23 mouse cellular contexts compared by ENCODE assay signal in genomic region chr12:8101837-8102236, GRCm38 (mm10).
DNase-seq lines count a peak whose midpoint lies in the region; ATAC-seq and TF ChIP-seq lines count a peak whose summit lies in the region.
"Had no signal": no experiment of that assay in that cellular context is flagged by ENCODE, and none has a peak within 500 bp of the region (broad histone marks: within the 10 kb centered on the region; RNA-seq: fewer than 3 reads in every experiment).

No protein-coding gene starts in this region.

- no peak for TF ChIP-seq CTCF in C2C12 (IDR thresholded peaks at IDR 0.05; ENCODE audit: control insufficient read depth, insufficient read depth, insufficient read length)
- TF ChIP-seq CTCF in brain, embryonic 14.5 days (IDR thresholded peaks at IDR 0.05; ENCODE audit: borderline replicate concordance, extremely low read depth, insufficient read depth, insufficient read length), result no peak
- TF ChIP-seq CTCF in hindbrain, postnatal 0 days (IDR thresholded peaks at IDR 0.05; ENCODE audit: low read depth), result no peak

- H3K9ac ChIP-seq in hindbrain, embryonic 11.5 days (ENCODE audit: low read depth, low read length), result no peak overlapping the region
- H3K9ac ChIP-seq in hindbrain, postnatal 0 days (replicated peaks; ENCODE audit: low read length), result no peak overlapping the region
- H3K9ac ChIP-seq: forebrain, embryonic 12.5 days; heart, embryonic 12.5 days; neural tube, embryonic 12.5 days had no signal

- H3K4me1 ChIP-seq in hindbrain, embryonic 11.5 days (replicated peaks; ENCODE audit: control insufficient read depth, insufficient read depth, low read length), result no peaks in the 10 kb centered on the region
- peaks cover 4% of the 10 kb centered on the region; the same call in 1 of the 2 replicates for H3K4me1 ChIP-seq in hindbrain, embryonic 10.5 days (replicated peaks)
- no peaks in the 10 kb centered on the region for H3K4me1 ChIP-seq in hindbrain, postnatal 0 days (ENCODE audit: insufficient read depth, low read length)
- H3K4me1 ChIP-seq in limb, embryonic 10.5 days, result peaks cover 3% of the 10 kb centered on the region; the same call in 1 of the 2 replicates
- H3K4me1 ChIP-seq: forebrain, embryonic 12.5 days; neural tube, embryonic 12.5 days had no signal

- 70% methylated on average over 8 of the region's 8 CpGs for WGBS in hindbrain, embryonic 11.5 days
- WGBS in hindbrain, embryonic 10.5 days, result 80% methylated on average over 8 of the region's 8 CpGs
- WGBS in hindbrain, postnatal 0 days, result 51% methylated on average over 8 of the region's 8 CpGs
- 90% methylated on average over 8 of the region's 8 CpGs for WGBS in limb, embryonic 10.5 days

- H3K79me2 ChIP-seq in C2C12 (ENCODE audit: control insufficient read depth, insufficient read depth), result no peaks in the 10 kb centered on the region

- H3K9me3 ChIP-seq in hindbrain, embryonic 11.5 days (ENCODE audit: control insufficient read depth, low read length), result no peaks in the 10 kb centered on the region
- no peaks in the 10 kb centered on the region for H3K9me3 ChIP-seq in hindbrain, embryonic 10.5 days
- no peaks in the 10 kb centered on the region for H3K9me3 ChIP-seq in hindbrain, postnatal 0 days (ENCODE audit: low read length)
- H3K9me3 ChIP-seq in limb, embryonic 10.5 days (replicated peaks), result no peaks in the 10 kb centered on the region
- H3K9me3 ChIP-seq: forebrain, embryonic 12.5 days; heart, embryonic 12.5 days; neural tube, embryonic 12.5 days had no signal

- peak; percentile 5 for DNase-seq in hindbrain, embryonic 11.5 days (ENCODE audit: low spot score)
- DNase-seq in hindbrain, embryonic 10.5 days (ENCODE audit: low spot score), result no peak
- peak; percentile 33 for DNase-seq in brain, embryonic 14.5 days (ENCODE audit: low read depth)
- DNase-seq in hindbrain, postnatal 0 days (ENCODE audit: low spot score), result peak; percentile 15
- DNase-seq in kidney, adult 18-20 months, result no peak
- DNase-seq in limb, embryonic 10.5 days (ENCODE audit: low spot score), result no peak
- DNase-seq: adrenal gland, postnatal 10 days; cerebellum, adult 9-10 months; gastrocnemius, postnatal 14 days; heart, adult 18-20 months; heart, postnatal 14 days; kidney, adult 2 months; left cerebral cortex, postnatal 4 days; liver; right cerebral cortex, postnatal 14 days; thymus, adult 2 months had no signal

- no peak overlapping the region for H3K4me3 ChIP-seq in hindbrain, embryonic 11.5 days (ENCODE audit: low read depth, low read length)
- no peak overlapping the region for H3K4me3 ChIP-seq in hindbrain, embryonic 10.5 days
- no peak overlapping the region for H3K4me3 ChIP-seq in C2C12 (ENCODE audit: insufficient read depth, poor library complexity, severe bottlenecking)
- H3K4me3 ChIP-seq in hindbrain, postnatal 0 days (ENCODE audit: low read length), result no peak overlapping the region
- H3K4me3 ChIP-seq in limb, embryonic 10.5 days, result no peak overlapping the region
- H3K4me3 ChIP-seq: forebrain, embryonic 12.5 days; heart, embryonic 12.5 days; neural tube, embryonic 12.5 days had no signal

- H3K4me2 ChIP-seq in hindbrain, embryonic 11.5 days (replicated peaks; ENCODE audit: low read depth, low read length), result no peak overlapping the region
- H3K4me2 ChIP-seq in hindbrain, postnatal 0 days (ENCODE audit: low read depth, low read length), result no peak overlapping the region
- H3K4me2 ChIP-seq: forebrain, embryonic 12.5 days; heart, embryonic 12.5 days; neural tube, embryonic 12.5 days had no signal

- no peaks in the 10 kb centered on the region for H3K27me3 ChIP-seq in hindbrain, embryonic 11.5 days (ENCODE audit: control insufficient read depth, insufficient read depth, low read length)
- no peaks in the 10 kb centered on the region for H3K27me3 ChIP-seq in hindbrain, embryonic 10.5 days (ENCODE audit: insufficient read depth, poor library complexity, severe bottlenecking)
- no peaks in the 10 kb centered on the region for H3K27me3 ChIP-seq in C2C12 (ENCODE audit: control insufficient read depth, insufficient read depth, insufficient read length)
- no peaks in the 10 kb centered on the region for H3K27me3 ChIP-seq in hindbrain, postnatal 0 days (ENCODE audit: insufficient read depth, low read length)
- H3K27me3 ChIP-seq in limb, embryonic 10.5 days (ENCODE audit: low read depth, poor library complexity, severe bottlenecking), result no peaks in the 10 kb centered on the region
- H3K27me3 ChIP-seq: forebrain, embryonic 12.5 days; heart, embryonic 12.5 days; neural tube, embryonic 12.5 days had no signal

- no peak overlapping the region for H3K27ac ChIP-seq in hindbrain, embryonic 11.5 days (ENCODE audit: low read depth, low read length)
- H3K27ac ChIP-seq in hindbrain, embryonic 10.5 days, result no peak overlapping the region
- H3K27ac ChIP-seq in hindbrain, postnatal 0 days, result no peak overlapping the region
- no peak overlapping the region for H3K27ac ChIP-seq in limb, embryonic 10.5 days
- H3K27ac ChIP-seq: forebrain, embryonic 12.5 days; kidney, postnatal 0 days; macrophage; neural tube, embryonic 12.5 days; stomach, postnatal 0 days had no signal

- peak; percentile 73 for ATAC-seq in hindbrain, embryonic 11.5 days (ENCODE audit: low FRiP score)
- ATAC-seq in hindbrain, postnatal 0 days, result 0 out of 2 replicates have a peak, but pooled peaks have one; percentile 53

- H3ac ChIP-seq in C2C12 (ENCODE audit: control insufficient read depth, insufficient read length, low read depth), result no peak overlapping the region

- no peak for TF ChIP-seq POLR2A in brain, embryonic 14.5 days (IDR thresholded peaks at IDR 0.05; ENCODE audit: borderline replicate concordance, extremely low read depth, insufficient read depth, insufficient read length, poor library complexity, severe bottlenecking)

- no peaks in the 10 kb centered on the region for H3K36me3 ChIP-seq in hindbrain, embryonic 11.5 days (ENCODE audit: control insufficient read depth, insufficient read depth, low read length)
- no peaks in the 10 kb centered on the region for H3K36me3 ChIP-seq in hindbrain, embryonic 10.5 days
- H3K36me3 ChIP-seq in C2C12 (ENCODE audit: control insufficient read depth, insufficient read depth), result no peaks in the 10 kb centered on the region
- H3K36me3 ChIP-seq in hindbrain, postnatal 0 days (ENCODE audit: insufficient read depth, low read length), result no peaks in the 10 kb centered on the region
- H3K36me3 ChIP-seq in limb, embryonic 10.5 days, result no peaks in the 10 kb centered on the region
- H3K36me3 ChIP-seq: forebrain, embryonic 12.5 days; heart, embryonic 12.5 days; neural tube, embryonic 12.5 days had no signal

- H3K79me3 ChIP-seq in C2C12 (ENCODE audit: low read depth), result no peaks in the 10 kb centered on the region

TF ChIP-seq in C2C12, 6 proteins besides CTCF, POLR2A, EP300 and RAD21:
- TF ChIP-seq MAX (IDR thresholded peaks at IDR 0.05) (no peak), FOSL1 (IDR thresholded peaks at IDR 0.05; ENCODE audit: insufficient read depth, low read length, poor library complexity, severe bottlenecking) (no peak), MYOD1 (IDR thresholded peaks at IDR 0.05; ENCODE audit: control insufficient read depth, insufficient read length, low read depth) (peak; percentile 47), USF1 (IDR thresholded peaks at IDR 0.05; ENCODE audit: low read depth) (no peak)
TF ChIP-seq in C2C12: peak in this region for 1.

Comparison
In these comparisons a context has a peak if more than half of its experiments do, and no peak if none do; other contexts are left out.
1. DNase-seq: peak in hindbrain, embryonic 11.5 days (single experiment), brain, embryonic 14.5 days (single experiment) and hindbrain, postnatal 0 days (single experiment); none in hindbrain, embryonic 10.5 days (single experiment), kidney, adult 18-20 months (single experiment) and limb, embryonic 10.5 days (single experiment).